In genomic region chr4:154064827-154065773, GRCm38 (mm10) we compare ENCODE assay signal across 7 mouse cellular contexts. TPM values are rescaled to one million over a fixed set of nuclear protein-coding genes. Genes with fewer than 3 reads are reported as not detected.
A peak's percentile ranks its signal among the peaks of the same experiment; 100 is the strongest.
DNase-seq lines count a peak whose midpoint lies in the region; ATAC-seq and TF ChIP-seq lines count a peak whose summit lies in the region.

No protein-coding gene starts in this region.

- DNase-seq in right cerebral cortex, postnatal 10 days (ENCODE audit: low spot score in 2 of 2) = peak; percentile 46 to 54
- DNase-seq in right cerebral cortex, postnatal 4 days = no peak
- peak; percentile 36 for DNase-seq in c-Kit-positive CD71-positive TER-119-positive erythroid progenitor cells, embryonic 14.5 days (ENCODE audit: low spot score)
- peak; percentile 21 to 53 for DNase-seq in frontal cortex, postnatal 36 days (ENCODE audit: low spot score in 2 of 2)
- peak; percentile 44 to 55 for DNase-seq in layer of hippocampus, adult 2 months (ENCODE audit: low spot score in 2 of 2)
- peak; percentile 8 for DNase-seq in thymus, postnatal 25 days

- ATAC-seq in megakaryocyte-erythroid progenitor cell, adult 5-6 weeks (replicated peaks; ENCODE audit: low FRiP score, low TSS enrichment, poor library complexity, severe bottlenecking) = peak; percentile 79

- TF ChIP-seq CTCF in layer of hippocampus, adult 2 months (conservative IDR thresholded peaks at IDR 0.05) = peak; percentile 78

- H3K27ac ChIP-seq in layer of hippocampus, adult 2 months = peak overlapping the region; percentile 28; the same call in 1 of the 2 replicates

- H3K4me3 ChIP-seq in layer of hippocampus, adult 2 months = no peak overlapping the region

RNA-seq across cellular contexts. Expression of gene Ccdc27, which starts 22.6 kb away (rescaled TPM):
- total RNA-seq in layer of hippocampus, adult 2 months (2021) = 1 to 10 TPM; 1.2 to 1.4 TPM
- total RNA-seq in megakaryocyte-erythroid progenitor cell, adult 5-6 weeks (2014; fragmentation: Nextera tagmentation) = not detected in 2 replicates
- total RNA-seq in megakaryocyte-erythroid progenitor cell, adult 5-6 weeks (2017) = not detected in 2 replicates

RNA-seq across cellular contexts. Expression of gene Smim1, which starts 39.1 kb away (rescaled TPM):
- 1 to 10 TPM; 6.3 to 7.8 TPM for total RNA-seq in layer of hippocampus, adult 2 months (2021)
- total RNA-seq in megakaryocyte-erythroid progenitor cell, adult 5-6 weeks (2014; fragmentation: Nextera tagmentation) = 119 and 177 TPM in 2 replicates
- 34.2 and 58.4 TPM in 2 replicates for total RNA-seq in megakaryocyte-erythroid progenitor cell, adult 5-6 weeks (2017)

RNA-seq across cellular contexts. Expression of gene Lrrc47, which starts 53.6 kb away (rescaled TPM):
- 10 to 100 TPM; 65.4 to 70.3 TPM for total RNA-seq in layer of hippocampus, adult 2 months (2021)
- total RNA-seq in megakaryocyte-erythroid progenitor cell, adult 5-6 weeks (2014; fragmentation: Nextera tagmentation) = 30.7 and 36.8 TPM in 2 replicates
- 32.6 and 49.4 TPM in 2 replicates for total RNA-seq in megakaryocyte-erythroid progenitor cell, adult 5-6 weeks (2017)
